Mouse (Mus musculus) midbrain, embryonic 14.5 days (tissue): ENCODE results near the gene Stkld1. TPM values are rescaled to one million over a fixed set of nuclear protein-coding genes. Genes with fewer than 3 reads are reported as not detected.
A peak's percentile ranks its signal among the peaks of the same experiment; 100 is the strongest.

ENCODE experiments used
- ATAC-seq: fragments of 200-750 bp; cut with Nextera tagmentation; 2 replicates; pipeline ENCODE4 v1.8.0; 2017; ENCODE audit warnings: moderate number of reproducible peaks, moderate library complexity; ENCODE audit not compliant: low FRiP score, low TSS enrichment
- DNase-seq: peaks from one replicate; pipeline ENCODE4 v3.0.0-alpha.2; 2015
- H3K27ac ChIP-seq: fragments of 300-500 bp; sonication (generic); replicated peaks from 2 replicates; pipeline ENCODE4 v1.5.1; 2014; ENCODE audit warnings: mild to moderate bottlenecking, low read depth, low read length, moderate library complexity
- H3K27me3 ChIP-seq: fragments of 300-500 bp; sonication (generic); 2 replicates; pipeline ENCODE4 v1.6.1; 2014; ENCODE audit warnings: low read length, control low read depth, mixed read lengths; ENCODE audit not compliant: control insufficient read depth, insufficient read depth
- H3K36me3 ChIP-seq: fragments of 300-500 bp; sonication (generic); 2 replicates; pipeline ENCODE4 v1.6.1; 2014; ENCODE audit warnings: low read length, control low read depth; ENCODE audit not compliant: control insufficient read depth, insufficient read depth
- H3K4me1 ChIP-seq: fragments of 300-500 bp; sonication (generic); 2 replicates; pipeline ENCODE4 v1.6.1; 2014; ENCODE audit warnings: mild to moderate bottlenecking, antibody characterized with exemption, low read length, control low read depth; ENCODE audit not compliant: control insufficient read depth, insufficient read depth
- H3K4me2 ChIP-seq: fragments of 300-500 bp; sonication (generic); 2 replicates; pipeline ENCODE4 v1.6.1; 2014; ENCODE audit warnings: mild to moderate bottlenecking, low read length, moderate library complexity
- H3K4me3 ChIP-seq: fragments of 300-500 bp; sonication (generic); replicated peaks from 2 replicates; pipeline ENCODE4 v1.5.1; 2014; ENCODE audit warnings: low read depth, low read length
- H3K9ac ChIP-seq: fragments of 300-500 bp; sonication (generic); replicated peaks from 2 replicates; pipeline ENCODE4 v1.6.1; 2014; ENCODE audit warnings: mild to moderate bottlenecking, low read length, moderate library complexity
- H3K9me3 ChIP-seq: fragments of 300-500 bp; sonication (generic); 2 replicates; pipeline ENCODE4 v1.6.1; 2016; ENCODE audit warnings: low read length, control low read depth, mixed read lengths; ENCODE audit not compliant: control insufficient read depth
- WGBS: fragments of 180-500 bp; shearing (Covaris S2); extraction: QIAGEN DNeasy Blood & Tissue Kit; methylation state at CpG from one replicate; pipeline ENCODE4 v1.1.7; 2014; 5-methylcytosine and 5-hydroxymethylcytosine counted together
- polyA plus RNA-seq: library from polyadenylated mRNA; unstranded; fragments of >200 nt; fragmentation: Nextera tagmentation; extraction: Ambion mirVana; gene quantifications from 2 replicates; pipeline ENCODE4 v1.2.1, GENCODE M21; 2014

Stkld1 gene
- polyA plus RNA-seq, 1 experiment from 2014 or later, result 0.28 TPM

- Histone ChIP-seq H3K27ac (no peak overlapping the region), H3K9me3 (no peaks in the 10 kb centered on the region), H3K36me3 (peaks cover 74% of the 10 kb centered on the region), H3K4me2 (no peak overlapping the region), H3K4me1 (peaks cover 17% of the 10 kb centered on the region), H3K27me3 (no peaks in the 10 kb centered on the region), H3K9ac (no peak overlapping the region), H3K4me3 (no peak overlapping the region)
- DNase-seq (no peak), ATAC-seq (no peak)
- 93% methylated on average over 6 of the region's 6 CpGs for WGBS
These were observed 5.9 kb upstream of the Stkld1 start for GRCm38 (mm10) chr2:26927745-26928476.

DNA sequence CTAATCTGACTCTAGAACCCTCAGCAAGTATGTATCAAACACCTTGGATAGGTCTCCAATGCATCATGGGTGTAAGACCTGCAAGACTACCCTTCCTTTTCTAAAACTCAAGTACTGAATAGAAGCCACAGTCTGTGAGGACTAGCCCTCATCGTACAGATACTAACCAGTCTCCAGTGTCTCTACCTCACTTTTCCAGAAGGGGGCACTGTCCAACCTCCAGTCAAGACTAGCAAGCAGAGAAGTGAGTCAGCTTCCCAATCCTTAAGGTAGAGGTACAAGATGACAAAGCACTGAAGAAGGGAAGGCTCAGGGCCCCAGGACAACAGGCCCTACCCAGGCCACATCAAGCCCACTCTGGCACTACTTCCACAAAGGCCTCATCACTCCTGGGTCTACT lies 3.5 kb upstream of the Stkld1 start:
- Histone ChIP-seq H3K4me2 (no peak overlapping the region), H3K27ac (no peak overlapping the region), H3K9me3 (no peaks in the 10 kb centered on the region), H3K9ac (no peak overlapping the region), H3K36me3 (peaks cover 49% of the 10 kb centered on the region), H3K4me1 (peaks cover 17% of the 10 kb centered on the region), H3K4me3 (no peak overlapping the region), H3K27me3 (no peaks in the 10 kb centered on the region)
- DNase-seq (peak; percentile 75), ATAC-seq (no peak)
- WGBS, result 24% methylated on average over 1 of the region's 1 CpGs

- peak; percentile 49 for ATAC-seq
- peak; percentile 19 for DNase-seq
These were observed 1.2 kb upstream of the Stkld1 start for GRCm38 (mm10) chr2:26932473-26933303.

GRCm38 (mm10) chr2:26935286-26935685 lies 1.4 kb downstream of the Stkld1 start:
- Histone ChIP-seq H3K36me3 (peaks cover 12% of the 10 kb centered on the region; the same call in 1 of the 2 replicates), H3K9ac (no peak overlapping the region), H3K27me3 (no peaks in the 10 kb centered on the region), H3K4me2 (no peak overlapping the region), H3K4me1 (peaks cover 17% of the 10 kb centered on the region), H3K27ac (no peak overlapping the region), H3K9me3 (no peaks in the 10 kb centered on the region), H3K4me3 (no peak overlapping the region)
- WGBS, result 95% methylated on average over 2 of the region's 2 CpGs
- ATAC-seq (no peak), DNase-seq (no peak)

More at GRCm38 (mm10) chr2:26932473-26933303, 1.2 kb upstream of the Stkld1 start:
- peaks cover 17% of the 10 kb centered on the region for H3K4me1 ChIP-seq
- H3K27me3 ChIP-seq, result no peaks in the 10 kb centered on the region
- H3K9ac ChIP-seq, result peak overlapping the region; percentile 98
- no peaks in the 10 kb centered on the region for H3K9me3 ChIP-seq
- H3K4me3 ChIP-seq, result peak overlapping the region; percentile 91
- peak overlapping the region; percentile 94 for H3K4me2 ChIP-seq
- H3K36me3 ChIP-seq, result peaks cover 28% of the 10 kb centered on the region
- WGBS, result 2% methylated on average over 49 of the region's 49 CpGs
- H3K27ac ChIP-seq, result peak overlapping the region; percentile 78

- H3K4me3 ChIP-seq, result no peak overlapping the region
- peaks cover 12% of the 10 kb centered on the region for H3K4me1 ChIP-seq
- ATAC-seq (no peak), DNase-seq (no peak)
- H3K9me3 ChIP-seq, result no peaks in the 10 kb centered on the region
- H3K27ac ChIP-seq, result no peak overlapping the region
- no peaks in the 10 kb centered on the region for H3K27me3 ChIP-seq
- H3K9ac ChIP-seq, result no peak overlapping the region
- no peak overlapping the region for H3K4me2 ChIP-seq
- 84% methylated on average over 1 of the region's 1 CpGs for WGBS
- H3K36me3 ChIP-seq, result 0 out of 2 replicates have a peak, but pooled peaks cover 1% of the 10 kb centered on the region
These were observed 2.6 kb downstream of the Stkld1 start for GRCm38 (mm10) chr2:26936425-26936824.

- Histone ChIP-seq H3K9me3 (no peaks in the 10 kb centered on the region), H3K4me3 (no peak overlapping the region), H3K27ac (no peak overlapping the region), H3K4me2 (no peak overlapping the region), H3K4me1 (no peaks in the 10 kb centered on the region), H3K36me3 (0 out of 2 replicates have a peak, but pooled peaks cover 2% of the 10 kb centered on the region), H3K27me3 (no peaks in the 10 kb centered on the region), H3K9ac (no peak overlapping the region)
- WGBS, result 41% methylated on average over 5 of the region's 5 CpGs
- DNase-seq, result no peak
- no peak for ATAC-seq
These were observed 7.7 kb downstream of the Stkld1 start for GRCm38 (mm10) chr2:26941539-26941938.

DNA sequence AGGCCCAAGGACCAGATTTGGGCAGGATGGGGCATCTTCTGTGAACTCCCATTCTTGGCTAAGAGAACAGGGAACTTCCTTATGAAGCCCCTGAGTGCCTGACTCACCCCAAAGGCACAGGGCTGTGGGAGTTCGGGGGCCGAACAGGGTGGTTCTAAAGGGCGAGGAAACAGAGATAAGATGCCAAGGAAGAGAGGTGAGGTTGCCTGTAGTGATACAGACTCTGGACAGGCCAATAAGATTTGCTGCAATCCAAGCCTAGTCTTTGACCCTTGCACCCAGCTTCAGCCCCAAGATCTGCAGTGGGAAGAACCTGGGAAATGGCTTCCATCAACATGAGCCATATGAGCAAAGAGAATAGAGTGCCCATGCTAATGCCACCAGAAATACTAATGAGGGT lies 9.4 kb downstream of the Stkld1 start:
- 85% methylated on average over 3 of the region's 3 CpGs for WGBS
- H3K4me2 ChIP-seq, result no peak overlapping the region
- 0 out of 2 replicates have a peak, but pooled peaks cover 6% of the 10 kb centered on the region for H3K36me3 ChIP-seq
- H3K9ac ChIP-seq, result no peak overlapping the region
- H3K27me3 ChIP-seq, result no peaks in the 10 kb centered on the region
- H3K27ac ChIP-seq, result no peak overlapping the region
- H3K9me3 ChIP-seq, result no peaks in the 10 kb centered on the region
- no peaks in the 10 kb centered on the region for H3K4me1 ChIP-seq
- DNase-seq, result no peak
- H3K4me3 ChIP-seq, result no peak overlapping the region
- ATAC-seq, result no peak

DNA sequence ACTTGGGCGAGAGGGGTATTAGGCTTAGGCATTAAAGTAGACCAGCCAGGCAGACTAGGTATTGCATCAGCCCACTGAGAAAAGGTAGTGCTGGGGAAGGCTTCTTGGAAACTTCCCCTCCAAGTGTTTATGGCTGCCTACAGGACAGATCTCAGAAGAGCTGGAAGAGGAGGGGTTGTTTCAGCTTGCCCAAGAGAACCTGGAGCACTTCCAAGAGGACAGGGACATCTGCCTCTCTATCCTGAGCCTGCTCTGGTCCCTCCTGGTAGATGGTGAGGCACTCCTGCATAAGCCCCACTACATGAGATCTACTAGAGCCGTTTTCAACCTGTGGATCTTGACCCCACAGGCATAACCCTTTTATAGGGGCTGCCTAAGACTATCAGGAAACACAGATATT lies 16.6 kb downstream of the Stkld1 start:
- H3K4me2 ChIP-seq, result no peak overlapping the region
- H3K4me1 ChIP-seq, result no peaks in the 10 kb centered on the region
- no peak overlapping the region for H3K27ac ChIP-seq
- peaks cover 58% of the 10 kb centered on the region for H3K36me3 ChIP-seq
- H3K27me3 ChIP-seq, result no peaks in the 10 kb centered on the region
- WGBS, result 94% methylated on average over 2 of the region's 2 CpGs
- no peak overlapping the region for H3K9ac ChIP-seq
- ATAC-seq (no peak), DNase-seq (no peak)
- no peak overlapping the region for H3K4me3 ChIP-seq
- H3K9me3 ChIP-seq, result no peaks in the 10 kb centered on the region
